Mouse (Mus musculus): Measurements from ENCODE around the gene Gtf2f2. TPM values are rescaled to one million over a fixed set of nuclear protein-coding genes. Genes with fewer than 3 reads are reported as not detected.

Gene Gtf2f2
- 35.3 and 37.3 TPM in 2 replicates for polyA plus RNA-seq (2015; fragmentation: Nextera tagmentation; extraction: Ambion mirVana)

DNA sequence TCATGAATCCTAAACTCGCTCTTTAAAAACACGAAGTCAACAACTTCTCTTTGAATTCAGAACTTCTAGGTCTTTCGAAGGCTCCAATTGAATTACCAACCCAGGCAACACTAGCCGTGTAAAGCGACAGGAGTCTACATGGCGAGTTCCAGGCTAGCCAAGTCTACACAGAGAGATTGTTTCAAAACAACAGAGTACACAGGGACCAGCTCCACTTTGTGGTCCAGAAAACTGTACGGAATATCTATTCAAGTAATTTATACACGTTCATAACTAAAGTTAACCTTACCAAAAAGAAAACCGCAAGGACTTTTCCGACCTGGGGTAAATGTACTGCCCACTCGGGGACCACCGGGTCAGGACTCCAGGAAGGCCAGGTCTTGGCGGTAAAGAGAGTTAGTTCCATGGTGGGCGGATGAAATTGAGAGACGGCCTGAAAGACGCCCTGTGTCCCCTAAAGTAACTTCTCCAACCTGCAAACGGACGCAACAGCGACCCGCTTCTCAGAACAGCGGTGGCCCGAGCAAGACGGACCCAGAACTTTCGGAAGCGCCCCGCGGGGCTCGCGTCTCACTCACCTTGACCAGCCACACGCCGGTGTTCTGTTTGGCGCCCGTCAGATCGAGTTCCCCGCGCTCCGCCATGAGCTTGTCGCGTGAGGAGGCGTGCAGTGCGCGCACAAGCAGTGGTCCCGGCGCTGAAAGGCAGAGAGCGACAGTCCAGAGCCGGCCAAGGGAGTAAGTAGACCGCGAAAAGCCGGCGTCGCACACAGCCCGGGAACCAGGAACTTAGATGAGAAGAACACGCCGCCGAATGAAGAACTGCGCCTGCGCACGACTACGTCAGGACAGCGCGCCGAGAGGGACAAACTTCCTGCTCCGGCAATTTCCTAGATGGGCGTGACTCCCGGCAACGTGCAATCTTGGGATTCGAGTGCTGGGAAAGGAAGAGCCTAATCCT is at the start of gene Gtf2f2:
Gene Gtf2f2, minus strand, starts transcription at position 764 of the 960 bp plus-strand sequence.
- Histone ChIP-seq H3K9ac (peak within 1 kb of the TSS; percentile 86), H3K4me1 (replicated peaks) (peaks cover 24% of the 10 kb centered on the region), H3K4me2 (peak within 1 kb of the TSS; percentile 84), H3K9me3 (replicated peaks) (no peaks in the 10 kb centered on the region), H3K4me3 (replicated peaks) (peak within 1 kb of the TSS; percentile 85), H3K36me3 (peaks cover 10% of the 10 kb centered on the region), H3K27ac (peak within 1 kb of the TSS; percentile 76), H3K27me3 (no peaks in the 10 kb centered on the region)
- peak; percentile 88 for DNase-seq
- WGBS (ENCODE audit: insufficient replicate concordance), result under 1% methylated on average over 67 of the region's 67 CpGs
- ATAC-seq (ENCODE audit: low read depth), result peak; percentile 90

GRCm38 (mm10) chr14:76059441-76059840 is 48.8 kb upstream of the Gtf2f2 start:
- no peaks in the 10 kb centered on the region for H3K36me3 ChIP-seq
- DNase-seq, result no peak

DNA sequence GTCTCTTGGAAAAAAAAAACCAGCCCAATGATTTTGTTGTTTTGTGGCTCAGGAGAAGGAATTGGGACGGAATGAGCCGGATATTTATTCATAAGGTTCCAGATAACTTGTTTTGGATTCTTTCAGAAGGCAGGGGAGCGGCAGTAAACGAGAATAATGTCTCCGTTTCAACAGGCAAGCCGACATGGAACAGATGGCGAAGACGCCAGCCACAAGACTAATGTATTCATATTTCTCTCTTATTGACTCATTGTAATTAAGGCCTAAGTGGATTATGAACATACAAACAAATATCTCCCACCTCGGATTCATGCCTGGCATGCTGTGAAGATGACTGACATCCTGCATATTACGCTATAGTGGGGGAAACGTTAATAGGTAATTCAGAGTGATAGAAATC is 43.1 kb upstream of the Gtf2f2 start:
- H3K4me1 ChIP-seq (replicated peaks), result no peaks in the 10 kb centered on the region
- H3K4me2 ChIP-seq, result no peak overlapping the region
- DNase-seq, result no peak
- WGBS (ENCODE audit: insufficient replicate concordance), result 73% methylated on average over 11 of the region's 11 CpGs
- H3K9ac ChIP-seq, result no peak overlapping the region
- H3K27me3 ChIP-seq, result no peaks in the 10 kb centered on the region; the same call in 1 of the 2 replicates
- ATAC-seq (ENCODE audit: low read depth), result no peak
- no peaks in the 10 kb centered on the region for H3K36me3 ChIP-seq
- no peak overlapping the region for H3K4me3 ChIP-seq (replicated peaks)
- no peak overlapping the region for H3K27ac ChIP-seq
- no peaks in the 10 kb centered on the region for H3K9me3 ChIP-seq (replicated peaks)

More at GRCm38 (mm10) chr14:76059441-76059840, 48.8 kb upstream of the Gtf2f2 start:
- no peak overlapping the region for H3K4me3 ChIP-seq (replicated peaks)
- ATAC-seq (ENCODE audit: low read depth), result no peak
- H3K27ac ChIP-seq, result no peak overlapping the region
- no peaks in the 10 kb centered on the region for H3K27me3 ChIP-seq
- H3K9ac ChIP-seq, result no peak overlapping the region
- 64% methylated on average over 5 of the region's 5 CpGs for WGBS (ENCODE audit: insufficient replicate concordance)
- no peaks in the 10 kb centered on the region for H3K4me1 ChIP-seq (replicated peaks)
- H3K4me2 ChIP-seq, result no peak overlapping the region
- no peaks in the 10 kb centered on the region for H3K9me3 ChIP-seq (replicated peaks)

- Histone ChIP-seq H3K9ac (no peak overlapping the region), H3K27me3 (no peaks in the 10 kb centered on the region; the same call in 1 of the 2 replicates), H3K27ac (no peak overlapping the region), H3K9me3 (replicated peaks) (no peaks in the 10 kb centered on the region), H3K4me1 (replicated peaks) (no peaks in the 10 kb centered on the region), H3K4me3 (replicated peaks) (no peak overlapping the region), H3K36me3 (no peaks in the 10 kb centered on the region), H3K4me2 (no peak overlapping the region)
- WGBS (ENCODE audit: insufficient replicate concordance), result 40% methylated on average over 7 of the region's 7 CpGs
- DNase-seq (no peak), ATAC-seq (ENCODE audit: low read depth) (no peak)
These were observed 41.3 kb upstream of the Gtf2f2 start for GRCm38 (mm10) chr14:76051966-76052365.

DNA sequence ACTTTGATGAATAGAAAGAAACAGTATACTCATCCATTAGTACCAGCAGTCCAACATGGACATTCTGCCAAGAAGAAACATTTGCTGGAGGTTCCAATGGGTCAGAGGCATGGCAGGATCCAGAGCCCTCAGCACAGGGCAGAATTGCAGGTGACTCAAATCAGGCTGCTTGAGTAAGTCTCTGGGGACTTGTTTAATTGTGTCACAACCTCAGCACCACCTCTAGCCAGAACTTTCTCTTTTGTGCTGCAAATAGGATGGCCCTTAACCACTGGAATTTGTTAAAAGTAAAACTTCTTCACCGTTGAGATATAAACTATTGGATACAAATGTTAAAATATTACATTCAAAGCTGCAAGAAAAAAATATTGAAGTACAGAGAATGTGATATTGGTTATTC is 35.1 kb upstream of the Gtf2f2 start:
- Histone ChIP-seq H3K27ac (no peak overlapping the region), H3K9ac (no peak overlapping the region), H3K27me3 (no peaks in the 10 kb centered on the region), H3K4me3 (replicated peaks) (no peak overlapping the region), H3K36me3 (no peaks in the 10 kb centered on the region), H3K4me2 (no peak overlapping the region), H3K9me3 (replicated peaks) (no peaks in the 10 kb centered on the region), H3K4me1 (replicated peaks) (no peaks in the 10 kb centered on the region)
- DNase-seq (no peak), ATAC-seq (ENCODE audit: low read depth) (no peak)
- 40% methylated on average over 1 of the region's 1 CpGs for WGBS (ENCODE audit: insufficient replicate concordance)

GRCm38 (mm10) chr14:76044164-76044557 is 33.5 kb upstream of the Gtf2f2 start:
- Histone ChIP-seq H3K4me2 (no peak overlapping the region), H3K9me3 (replicated peaks) (no peaks in the 10 kb centered on the region), H3K27me3 (no peaks in the 10 kb centered on the region), H3K9ac (no peak overlapping the region), H3K4me1 (replicated peaks) (no peaks in the 10 kb centered on the region), H3K4me3 (replicated peaks) (no peak overlapping the region), H3K27ac (no peak overlapping the region), H3K36me3 (no peaks in the 10 kb centered on the region)
- no peak for ATAC-seq (ENCODE audit: low read depth)
- 67% methylated on average over 3 of the region's 3 CpGs for WGBS (ENCODE audit: insufficient replicate concordance)
- no peak for DNase-seq

- no peaks in the 10 kb centered on the region for H3K36me3 ChIP-seq
- H3K9ac ChIP-seq, result no peak overlapping the region
- ATAC-seq (ENCODE audit: low read depth), result no peak
- H3K4me1 ChIP-seq (replicated peaks), result no peaks in the 10 kb centered on the region
- no peak for DNase-seq
- no peaks in the 10 kb centered on the region for H3K9me3 ChIP-seq (replicated peaks)
- 71% methylated on average over 14 of the region's 14 CpGs for WGBS (ENCODE audit: insufficient replicate concordance)
- no peak overlapping the region for H3K27ac ChIP-seq
- H3K4me2 ChIP-seq, result no peak overlapping the region
- no peak overlapping the region for H3K4me3 ChIP-seq (replicated peaks)
- H3K27me3 ChIP-seq, result no peaks in the 10 kb centered on the region
These were observed 32.8 kb upstream of the Gtf2f2 start for GRCm38 (mm10) chr14:76043251-76044163.

- Histone ChIP-seq H3K27ac (no peak overlapping the region), H3K4me1 (replicated peaks) (no peaks in the 10 kb centered on the region), H3K36me3 (no peaks in the 10 kb centered on the region), H3K4me2 (no peak overlapping the region), H3K4me3 (replicated peaks) (no peak overlapping the region), H3K9ac (no peak overlapping the region), H3K27me3 (no peaks in the 10 kb centered on the region), H3K9me3 (replicated peaks) (no peaks in the 10 kb centered on the region)
- ATAC-seq (ENCODE audit: low read depth) (no peak), DNase-seq (no peak)
- 49% methylated on average over 7 of the region's 7 CpGs for WGBS (ENCODE audit: insufficient replicate concordance)
These were observed 22.6 kb upstream of the Gtf2f2 start for GRCm38 (mm10) chr14:76033221-76033637.

DNA sequence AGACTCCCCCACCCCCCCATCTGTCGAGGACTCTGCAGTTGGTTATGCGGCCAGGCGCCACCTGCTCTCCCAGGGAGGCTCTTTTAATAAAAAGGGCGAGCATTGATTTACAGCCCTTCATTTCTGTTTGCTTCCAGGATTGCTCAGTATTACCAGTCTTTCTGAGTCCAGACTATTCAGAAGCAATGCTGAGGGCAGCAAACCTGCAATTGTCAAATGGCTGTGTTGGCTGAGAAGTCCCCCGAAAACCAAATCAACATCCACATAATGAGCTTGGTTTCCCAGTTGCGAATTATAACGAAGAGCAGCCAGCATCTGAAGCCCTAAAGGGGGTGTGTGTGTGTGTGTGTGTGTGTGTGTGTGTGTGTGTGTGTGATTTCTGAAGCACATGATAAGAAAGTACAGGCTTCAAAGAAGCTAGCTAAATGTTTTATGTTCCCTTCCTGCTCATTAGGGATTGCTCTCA is 22.0 kb upstream of the Gtf2f2 start:
- Histone ChIP-seq H3K9me3 (replicated peaks) (no peaks in the 10 kb centered on the region), H3K9ac (no peak overlapping the region), H3K4me3 (replicated peaks) (no peak overlapping the region), H3K27me3 (no peaks in the 10 kb centered on the region), H3K4me2 (no peak overlapping the region), H3K4me1 (replicated peaks) (no peaks in the 10 kb centered on the region), H3K36me3 (no peaks in the 10 kb centered on the region), H3K27ac (no peak overlapping the region)
- WGBS (ENCODE audit: insufficient replicate concordance), result 67% methylated on average over 7 of the region's 7 CpGs
- no peak for DNase-seq
- ATAC-seq (ENCODE audit: low read depth), result no peak

- no peaks in the 10 kb centered on the region for H3K4me1 ChIP-seq (replicated peaks)
- H3K9me3 ChIP-seq (replicated peaks), result no peaks in the 10 kb centered on the region
- no peaks in the 10 kb centered on the region for H3K36me3 ChIP-seq
- no peaks in the 10 kb centered on the region for H3K27me3 ChIP-seq
- H3K9ac ChIP-seq, result no peak overlapping the region
- H3K4me2 ChIP-seq, result no peak overlapping the region
- no peak for ATAC-seq (ENCODE audit: low read depth)
- no peak for DNase-seq
- 64% methylated on average over 11 of the region's 11 CpGs for WGBS (ENCODE audit: insufficient replicate concordance)
- no peak overlapping the region for H3K27ac ChIP-seq
- H3K4me3 ChIP-seq (replicated peaks), result no peak overlapping the region
These were observed 20.6 kb upstream of the Gtf2f2 start for GRCm38 (mm10) chr14:76031117-76031842.

All from liver, embryonic 13.5 days (tissue).